Mouse (Mus musculus): ENCODE measurements around the gene Vasn.
A peak's percentile ranks its signal among the peaks of the same experiment; 100 is the strongest.

The Vasn gene

GRCm38 (mm10) chr16:4642190-4642589, 2.4 kb downstream of the Vasn start:
- ATAC-seq (ENCODE audit: low TSS enrichment), result peak; percentile 65

GRCm38 (mm10) chr16:4642937-4643336, 3.2 kb downstream of the Vasn start:
- ATAC-seq (ENCODE audit: low TSS enrichment), result no peak

- ATAC-seq (ENCODE audit: low TSS enrichment), result peak; percentile 19
Observed at GRCm38 (mm10) chr16:4643670-4644419, 4.1 kb downstream of the Vasn start.

- ATAC-seq (ENCODE audit: low TSS enrichment), result no peak
Observed at GRCm38 (mm10) chr16:4645867-4646266, 6.1 kb downstream of the Vasn start.

GRCm38 (mm10) chr16:4646831-4647230, 7.1 kb downstream of the Vasn start:
- ATAC-seq (ENCODE audit: low TSS enrichment), result no peak

- ATAC-seq (ENCODE audit: low TSS enrichment), result no peak
Observed at GRCm38 (mm10) chr16:4647651-4648141, 8.0 kb downstream of the Vasn start.

- ATAC-seq (ENCODE audit: low TSS enrichment), result no peak
Observed at GRCm38 (mm10) chr16:4648416-4649023, 8.8 kb downstream of the Vasn start.

GRCm38 (mm10) chr16:4649211-4649610, 9.5 kb downstream of the Vasn start:
- no peak for ATAC-seq (ENCODE audit: low TSS enrichment)

GRCm38 (mm10) chr16:4649692-4650091, 10.0 kb downstream of the Vasn start:
- no peak for ATAC-seq (ENCODE audit: low TSS enrichment)

- ATAC-seq (ENCODE audit: low TSS enrichment), result no peak
Observed at GRCm38 (mm10) chr16:4650161-4650560, 10.4 kb downstream of the Vasn start.

- no peak for ATAC-seq (ENCODE audit: low TSS enrichment)
Observed at GRCm38 (mm10) chr16:4651081-4651480, 11.3 kb downstream of the Vasn start.

GRCm38 (mm10) chr16:4651624-4652023, 11.9 kb downstream of the Vasn start:
- ATAC-seq (ENCODE audit: low TSS enrichment), result no peak

- no peak for ATAC-seq (ENCODE audit: low TSS enrichment)
Observed at GRCm38 (mm10) chr16:4652707-4653416, 13.1 kb downstream of the Vasn start.

GRCm38 (mm10) chr16:4654706-4655105, 15.0 kb downstream of the Vasn start:
- no peak for ATAC-seq (ENCODE audit: low TSS enrichment)

- peak; percentile 43; the same call in 1 of the 2 replicates for ATAC-seq (ENCODE audit: low TSS enrichment)
Observed at GRCm38 (mm10) chr16:4655251-4655734, 15.6 kb downstream of the Vasn start.

GRCm38 (mm10) chr16:4655764-4656570, 16.2 kb downstream of the Vasn start:
- ATAC-seq (ENCODE audit: low TSS enrichment), result peak; percentile 36; the same call in 1 of the 2 replicates

GRCm38 (mm10) chr16:4656571-4657081, 16.9 kb downstream of the Vasn start:
- ATAC-seq (ENCODE audit: low TSS enrichment), result no peak

GRCm38 (mm10) chr16:4658781-4659245, 19.1 kb downstream of the Vasn start:
- peak; percentile 36; the same call in 1 of the 2 replicates for ATAC-seq (ENCODE audit: low TSS enrichment)

- ATAC-seq (ENCODE audit: low TSS enrichment), result no peak
Observed at GRCm38 (mm10) chr16:4659326-4659725, 19.6 kb downstream of the Vasn start.

GRCm38 (mm10) chr16:4661605-4662004, 21.9 kb downstream of the Vasn start:
- ATAC-seq (ENCODE audit: low TSS enrichment), result no peak

- ATAC-seq (ENCODE audit: low TSS enrichment), result no peak
Observed at GRCm38 (mm10) chr16:4663806-4664205, 24.1 kb downstream of the Vasn start.
